Mouse (Mus musculus) erythroblast, adult 5-6 weeks (primary cell): Measurements from ENCODE around the gene Wdr62. TPM values are rescaled to one million over a fixed set of nuclear protein-coding genes. Genes with fewer than 3 reads are reported as not detected.
A peak's percentile ranks its signal among the peaks of the same experiment; 100 is the strongest.

ENCODE experiments used
- ATAC-seq: replicated peaks from 2 replicates; pipeline ENCODE4 v1.8.0; 2016; ENCODE audit warnings: moderate number of reproducible peaks, mild to moderate bottlenecking, moderate TSS enrichment, inconsistent platforms; ENCODE audit not compliant: poor library complexity, low FRiP score, severe bottlenecking
- total RNA-seq, 2 experiments: library from RNA; stranded (forward) in 1 of 2; stranded (reverse) in 1 of 2; fragments of 150-400 nt in 1 of 2; fragments of 200-764, 138-1000 nt in 1 of 2; gene quantifications; 2 replicates each; pipeline versions ENCODE4 v1.2.3 to v1.2.4; 2015 to 2017; ENCODE audit warnings: low replicate concordance in 2 of 2

Gene Wdr62
- total RNA-seq, 2 experiments from 2014 or later = 11.7 to 22.5 TPM

DNA sequence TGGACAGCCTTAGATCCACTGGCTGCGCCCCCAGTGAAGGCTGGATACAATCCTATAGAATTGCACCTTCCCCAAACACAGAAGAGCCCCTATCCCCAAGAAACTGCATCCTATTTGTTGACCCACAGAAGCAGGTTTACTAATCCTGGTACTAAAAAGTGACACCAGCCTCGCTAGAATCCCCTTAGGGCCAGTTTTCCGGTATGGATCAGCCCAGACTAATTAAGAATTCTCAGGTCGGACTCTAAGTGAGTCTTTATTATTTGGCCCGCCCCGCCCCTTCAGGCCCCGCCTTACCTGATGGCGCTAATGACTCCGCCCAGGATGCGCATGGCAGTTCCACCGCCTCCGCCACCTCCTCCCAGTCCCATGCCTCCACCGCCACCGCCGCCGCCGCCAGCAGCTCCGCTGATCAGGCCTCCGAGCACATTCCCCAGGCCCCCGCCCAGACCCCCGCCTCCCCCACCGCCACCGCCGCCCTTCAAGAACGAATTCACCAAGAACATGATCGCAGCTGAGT lies 86.6 kb downstream of the Wdr62 start:
- peak; percentile 85 for ATAC-seq

DNA sequence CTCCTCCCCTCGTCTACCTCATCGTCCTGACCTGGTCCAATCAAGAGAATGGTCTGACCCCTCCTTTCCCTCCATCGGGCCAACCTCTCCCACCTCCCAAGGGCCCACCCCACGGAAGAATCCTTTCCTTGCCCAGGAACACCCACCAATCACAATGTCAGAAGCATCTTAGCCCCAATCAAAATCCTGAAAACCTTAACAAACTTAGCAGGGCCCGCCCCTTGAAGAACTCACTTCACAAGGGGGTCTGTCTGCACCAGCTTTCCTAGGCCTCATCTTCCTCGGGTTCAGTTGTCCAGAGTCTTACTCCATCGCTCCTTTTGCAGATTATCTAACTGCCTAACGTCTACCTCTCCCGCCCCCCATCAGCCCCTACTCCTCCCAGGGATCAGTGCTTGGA lies 87.2 kb downstream of the Wdr62 start:
- no peak for ATAC-seq

DNA sequence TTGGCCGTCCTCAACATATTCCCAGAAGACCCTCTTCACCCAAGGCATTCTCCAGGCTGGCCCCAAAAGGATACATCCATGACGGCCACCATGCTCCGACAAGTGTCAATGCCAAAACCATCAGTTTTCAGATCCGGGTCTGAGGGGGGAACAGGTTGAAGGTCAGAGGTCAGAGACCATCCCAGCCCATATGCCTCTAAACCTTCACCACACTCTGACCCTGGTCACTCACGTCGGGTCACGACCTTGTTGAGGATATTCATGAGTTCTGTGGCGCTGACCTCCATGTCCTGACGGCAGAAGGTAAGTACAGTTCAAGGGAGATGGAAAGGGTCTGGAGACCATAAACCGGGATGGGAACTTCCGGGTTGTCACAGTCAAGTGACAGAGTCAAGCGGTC lies 88.1 kb downstream of the Wdr62 start:
- ATAC-seq = no peak

Other genes with a start within 250 kb of the Wdr62 start
- gene Zfp14, start 229.0 kb downstream of the Wdr62 start, total RNA-seq (2015; ENCODE audit: low replicate concordance) = not detected in 2 replicates
- 1.7 TPM in 1 of 2 replicates, not detected in the other for gene Zfp14, start 229.0 kb downstream of the Wdr62 start, total RNA-seq (2017; ENCODE audit: low replicate concordance)
- not detected in 2 replicates for gene Zfp82, start 207.5 kb downstream of the Wdr62 start, total RNA-seq (2015; ENCODE audit: low replicate concordance)
- gene Zfp82, start 207.5 kb downstream of the Wdr62 start, total RNA-seq (2017; ENCODE audit: low replicate concordance) = 0.84 TPM in 1 of 2 replicates, not detected in the other
- not detected in 2 replicates for gene Gm26920, start 190.0 kb downstream of the Wdr62 start, total RNA-seq (2015; ENCODE audit: low replicate concordance)
- not detected in 2 replicates for gene Gm26920, start 190.0 kb downstream of the Wdr62 start, total RNA-seq (2017; ENCODE audit: low replicate concordance)
- 0.38 and 2.1 TPM in 2 replicates for gene Zfp566, start 189.9 kb downstream of the Wdr62 start, total RNA-seq (2015; ENCODE audit: low replicate concordance)
- gene Zfp566, start 189.9 kb downstream of the Wdr62 start, total RNA-seq (2017; ENCODE audit: low replicate concordance) = 0.34 TPM in 1 of 2 replicates, not detected in the other
- 12.7 and 14.6 TPM in 2 replicates for gene Zfp260, start 185.6 kb downstream of the Wdr62 start, total RNA-seq (2015; ENCODE audit: low replicate concordance)
- 4.5 and 10.7 TPM in 2 replicates for gene Zfp260, start 185.6 kb downstream of the Wdr62 start, total RNA-seq (2017; ENCODE audit: low replicate concordance)
- 0.63 and 1.2 TPM in 2 replicates for gene Zfp382, start 158.5 kb downstream of the Wdr62 start, total RNA-seq (2015; ENCODE audit: low replicate concordance)
- 1.3 and 3.3 TPM in 2 replicates for gene Zfp382, start 158.5 kb downstream of the Wdr62 start, total RNA-seq (2017; ENCODE audit: low replicate concordance)
- 21.5 and 34.4 TPM in 2 replicates for gene Zfp146, start 110.7 kb downstream of the Wdr62 start, total RNA-seq (2015; ENCODE audit: low replicate concordance)
- 30.3 and 56.9 TPM in 2 replicates for gene Zfp146, start 110.7 kb downstream of the Wdr62 start, total RNA-seq (2017; ENCODE audit: low replicate concordance)
- gene Cox7a1, start 96.3 kb downstream of the Wdr62 start, total RNA-seq (2015; ENCODE audit: low replicate concordance) = not detected in 2 replicates
- gene Cox7a1, start 96.3 kb downstream of the Wdr62 start, total RNA-seq (2017; ENCODE audit: low replicate concordance) = not detected in 2 replicates
- gene Capns1, start 81.6 kb downstream of the Wdr62 start, total RNA-seq (2015; ENCODE audit: low replicate concordance) = 121 and 178 TPM in 2 replicates
- 60.6 and 91.3 TPM in 2 replicates for gene Capns1, start 81.6 kb downstream of the Wdr62 start, total RNA-seq (2017; ENCODE audit: low replicate concordance)
- gene Polr2i, start 48.5 kb downstream of the Wdr62 start, total RNA-seq (2015; ENCODE audit: low replicate concordance) = 9.8 and 22.1 TPM in 2 replicates
- 11.0 and 12.6 TPM in 2 replicates for gene Polr2i, start 48.5 kb downstream of the Wdr62 start, total RNA-seq (2017; ENCODE audit: low replicate concordance)
- 36.4 and 38.6 TPM in 2 replicates for gene Tbcb, start 48.1 kb downstream of the Wdr62 start, total RNA-seq (2015; ENCODE audit: low replicate concordance)
- 6.3 and 11.7 TPM in 2 replicates for gene Tbcb, start 48.1 kb downstream of the Wdr62 start, total RNA-seq (2017; ENCODE audit: low replicate concordance)
- not detected in 2 replicates for gene Ovol3, start 44.7 kb downstream of the Wdr62 start, total RNA-seq (2015; ENCODE audit: low replicate concordance)
- not detected in 2 replicates for gene Ovol3, start 44.7 kb downstream of the Wdr62 start, total RNA-seq (2017; ENCODE audit: low replicate concordance)
- not detected in 2 replicates for gene Thap8, start 325 bp downstream of the Wdr62 start, total RNA-seq (2015; ENCODE audit: low replicate concordance)
- not detected in 2 replicates for gene Thap8, start 325 bp downstream of the Wdr62 start, total RNA-seq (2017; ENCODE audit: low replicate concordance)
- gene Clip3, start 11.3 kb upstream of the Wdr62 start, total RNA-seq (2015; ENCODE audit: low replicate concordance) = not detected in 2 replicates
- gene Clip3, start 11.3 kb upstream of the Wdr62 start, total RNA-seq (2017; ENCODE audit: low replicate concordance) = not detected in 2 replicates
- 0.96 and 3.3 TPM in 2 replicates for gene Alkbh6, start 28.3 kb upstream of the Wdr62 start, total RNA-seq (2015; ENCODE audit: low replicate concordance)
- 2.0 and 5.4 TPM in 2 replicates for gene Alkbh6, start 28.3 kb upstream of the Wdr62 start, total RNA-seq (2017; ENCODE audit: low replicate concordance)
- gene Syne4, start 34.4 kb upstream of the Wdr62 start, total RNA-seq (2015; ENCODE audit: low replicate concordance) = not detected in 2 replicates
- gene Syne4, start 34.4 kb upstream of the Wdr62 start, total RNA-seq (2017; ENCODE audit: low replicate concordance) = not detected in 2 replicates
- not detected in 2 replicates for gene E130208F15Rik, start 41.3 kb upstream of the Wdr62 start, total RNA-seq (2015; ENCODE audit: low replicate concordance)
- gene E130208F15Rik, start 41.3 kb upstream of the Wdr62 start, total RNA-seq (2017; ENCODE audit: low replicate concordance) = 1.5 TPM in 1 of 2 replicates, not detected in the other
- 0.84 TPM in 1 of 2 replicates, not detected in the other for gene Sdhaf1, start 43.5 kb upstream of the Wdr62 start, total RNA-seq (2015; ENCODE audit: low replicate concordance)
- gene Sdhaf1, start 43.5 kb upstream of the Wdr62 start, total RNA-seq (2017; ENCODE audit: low replicate concordance) = 0.77 and 2.8 TPM in 2 replicates
- gene Lrfn3, start 82.4 kb upstream of the Wdr62 start, total RNA-seq (2015; ENCODE audit: low replicate concordance) = not detected in 2 replicates
- gene Lrfn3, start 82.4 kb upstream of the Wdr62 start, total RNA-seq (2017; ENCODE audit: low replicate concordance) = not detected in 2 replicates
- gene Tyrobp, start 133.3 kb upstream of the Wdr62 start, total RNA-seq (2015; ENCODE audit: low replicate concordance) = 315 and 361 TPM in 2 replicates
- 122 and 140 TPM in 2 replicates for gene Tyrobp, start 133.3 kb upstream of the Wdr62 start, total RNA-seq (2017; ENCODE audit: low replicate concordance)
- 14.2 and 29.0 TPM in 2 replicates for gene Hcst, start 139.4 kb upstream of the Wdr62 start, total RNA-seq (2015; ENCODE audit: low replicate concordance)
- gene Hcst, start 139.4 kb upstream of the Wdr62 start, total RNA-seq (2017; ENCODE audit: low replicate concordance) = 2.6 and 13.9 TPM in 2 replicates
- gene Nfkbid, start 141.3 kb upstream of the Wdr62 start, total RNA-seq (2015; ENCODE audit: low replicate concordance) = 2.1 and 5.0 TPM in 2 replicates
- gene Nfkbid, start 141.3 kb upstream of the Wdr62 start, total RNA-seq (2017; ENCODE audit: low replicate concordance) = 0.14 and 3.6 TPM in 2 replicates
- not detected in 2 replicates for gene Aplp1, start 165.1 kb upstream of the Wdr62 start, total RNA-seq (2015; ENCODE audit: low replicate concordance)
- gene Aplp1, start 165.1 kb upstream of the Wdr62 start, total RNA-seq (2017; ENCODE audit: low replicate concordance) = not detected in 2 replicates
- not detected in 2 replicates for gene Kirrel2, start 177.3 kb upstream of the Wdr62 start, total RNA-seq (2015; ENCODE audit: low replicate concordance)
- gene Kirrel2, start 177.3 kb upstream of the Wdr62 start, total RNA-seq (2017; ENCODE audit: low replicate concordance) = not detected in 2 replicates
- gene Nphs1, start 177.9 kb upstream of the Wdr62 start, total RNA-seq (2015; ENCODE audit: low replicate concordance) = not detected in 2 replicates
- not detected in 2 replicates for gene Nphs1, start 177.9 kb upstream of the Wdr62 start, total RNA-seq (2017; ENCODE audit: low replicate concordance)
- gene Prodh2, start 213.2 kb upstream of the Wdr62 start, total RNA-seq (2015; ENCODE audit: low replicate concordance) = not detected in 2 replicates
- gene Prodh2, start 213.2 kb upstream of the Wdr62 start, total RNA-seq (2017; ENCODE audit: low replicate concordance) = not detected in 2 replicates